In the genomic region with DNA sequence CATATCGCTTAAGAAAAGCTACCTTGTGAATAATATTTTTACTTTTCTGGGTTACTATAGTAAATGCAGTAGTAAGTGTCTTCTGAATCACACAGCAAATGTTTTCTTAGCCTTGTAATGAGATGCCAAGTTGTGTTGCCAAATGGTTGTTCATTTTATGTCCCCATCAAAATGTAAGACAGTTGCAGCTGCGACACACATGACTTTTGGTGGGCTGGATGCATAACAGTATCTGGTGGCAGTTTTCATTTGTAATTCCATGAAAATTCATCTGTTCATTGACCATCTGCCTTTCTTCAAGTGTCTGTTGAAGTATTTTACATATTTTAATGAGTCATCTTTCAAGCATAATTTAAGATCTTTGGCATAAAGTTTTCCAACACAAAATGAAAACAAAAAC, we compare ENCODE assay signal across 30 mouse cellular contexts.
A peak's percentile ranks its signal among the peaks of the same experiment; 100 is the strongest.
DNase-seq lines count a peak whose midpoint lies in the region; ATAC-seq and TF ChIP-seq lines count a peak whose summit lies in the region.
"Had no signal": no experiment of that assay in that cellular context is flagged by ENCODE, and none has a peak within 500 bp of the region (broad histone marks: within the 10 kb centered on the region; RNA-seq: fewer than 3 reads in every experiment).

No protein-coding gene starts in this region.

- 81% methylated on average over 2 of the region's 2 CpGs for WGBS in forebrain, embryonic 14.5 days
- WGBS in forebrain, embryonic 12.5 days, result 93% methylated on average over 2 of the region's 2 CpGs
- 84% methylated on average over 2 of the region's 2 CpGs for WGBS in midbrain, postnatal 0 days
- WGBS in liver, embryonic 11.5 days, result 92% methylated on average over 2 of the region's 2 CpGs

- no peak overlapping the region for H3K4me2 ChIP-seq in forebrain, embryonic 14.5 days (ENCODE audit: low read length)
- H3K4me2 ChIP-seq in forebrain, embryonic 12.5 days, result no peak overlapping the region
- no peak overlapping the region for H3K4me2 ChIP-seq in midbrain, postnatal 0 days (ENCODE audit: low read depth, low read length, poor library complexity, severe bottlenecking)
- H3K4me2 ChIP-seq in liver, embryonic 11.5 days, result no peak overlapping the region
- H3K4me2 ChIP-seq: embryonic facial prominence, embryonic 12.5 days; heart, embryonic 12.5 days; hindbrain, embryonic 13.5 days; limb, embryonic 13.5 days; liver, embryonic 12.5 days; midbrain, embryonic 12.5 days; neural tube, embryonic 13.5 days had no signal

- H3K4me1 ChIP-seq in forebrain, embryonic 14.5 days (ENCODE audit: control insufficient read depth, insufficient read depth, low read length), result no peaks in the 10 kb centered on the region
- no peaks in the 10 kb centered on the region for H3K4me1 ChIP-seq in forebrain, embryonic 12.5 days
- no peaks in the 10 kb centered on the region for H3K4me1 ChIP-seq in midbrain, postnatal 0 days (ENCODE audit: insufficient read depth, low read length)
- no peaks in the 10 kb centered on the region for H3K4me1 ChIP-seq in liver, embryonic 11.5 days (replicated peaks; ENCODE audit: control insufficient read depth, insufficient read depth, low read length)
- H3K4me1 ChIP-seq: embryonic facial prominence, embryonic 12.5 days; heart, embryonic 12.5 days; hindbrain, embryonic 13.5 days; limb, embryonic 13.5 days; liver, embryonic 12.5 days; megakaryocyte, embryonic 14.5 days; midbrain, embryonic 12.5 days; neural tube, embryonic 13.5 days had no signal

- H3K27ac ChIP-seq in forebrain, embryonic 14.5 days (ENCODE audit: low read depth, low read length), result no peak overlapping the region
- no peak overlapping the region for H3K27ac ChIP-seq in forebrain, embryonic 12.5 days
- H3K27ac ChIP-seq in midbrain, postnatal 0 days (ENCODE audit: low read depth, low read length), result no peak overlapping the region
- H3K27ac ChIP-seq in liver, embryonic 11.5 days (ENCODE audit: low read depth, low read length), result no peak overlapping the region
- H3K27ac ChIP-seq: embryonic facial prominence, embryonic 12.5 days; gastrocnemius, adult 2 months; hindbrain, embryonic 13.5 days; layer of hippocampus, adult 2 months; limb, embryonic 13.5 days; liver, embryonic 12.5 days; midbrain, embryonic 12.5 days; neural tube, embryonic 13.5 days had no signal

- H3K9ac ChIP-seq in forebrain, embryonic 14.5 days (ENCODE audit: low read length), result no peak overlapping the region
- H3K9ac ChIP-seq in forebrain, embryonic 12.5 days, result no peak overlapping the region
- H3K9ac ChIP-seq in midbrain, postnatal 0 days (replicated peaks; ENCODE audit: low read length, poor library complexity, severe bottlenecking), result no peak overlapping the region
- H3K9ac ChIP-seq in liver, embryonic 11.5 days (ENCODE audit: low read depth, low read length), result no peak overlapping the region
- H3K9ac ChIP-seq: embryonic facial prominence, embryonic 12.5 days; heart, embryonic 12.5 days; hindbrain, embryonic 13.5 days; limb, embryonic 13.5 days; liver, embryonic 12.5 days; liver, postnatal 0 days; midbrain, embryonic 12.5 days; neural tube, embryonic 13.5 days had no signal

- ATAC-seq in forebrain, embryonic 14.5 days, result peak; percentile 73; the same call in 1 of the 2 replicates
- no peak for ATAC-seq in forebrain, embryonic 12.5 days (ENCODE audit: low FRiP score)
- no peak for ATAC-seq in midbrain, postnatal 0 days (ENCODE audit: low FRiP score)
- ATAC-seq in liver, embryonic 11.5 days (replicated peaks; ENCODE audit: low FRiP score), result no peak
- ATAC-seq: CD4-positive, CD25-positive, alpha-beta regulatory T cell, adult 4 months; intestine, embryonic 16.5 days; liver, embryonic 12.5 days; liver, postnatal 0 days had no signal

- peak; percentile 72 for DNase-seq in forebrain, embryonic 14.5 days (ENCODE audit: low spot score)
- DNase-seq in layer of hippocampus, adult 18-20 months (ENCODE audit: low spot score in 2 of 2), result peak; percentile 2 to 49
- DNase-seq in layer of hippocampus, postnatal 25 days (ENCODE audit: extremely low spot score in 1 of 2, low spot score in 1 of 2), result no peak
- DNase-seq in layer of hippocampus, adult 9-10 months (ENCODE audit: low spot score), result peak; percentile 26
- no peak for DNase-seq in midbrain, postnatal 0 days (ENCODE audit: low spot score)
- DNase-seq in liver, embryonic 11.5 days (ENCODE audit: low spot score), result no peak
- DNase-seq: adrenal gland, postnatal 36 days; cerebellum, adult 11 months; cerebellum, adult 9-10 months; cerebellum, postnatal 36 days; gastrocnemius, adult 2 months; gastrocnemius, postnatal 36 days; heart, adult 18-20 months; heart, postnatal 4 days; kidney, adult 8-10 months; kidney, postnatal 10 days; liver, postnatal 0 days; lung, postnatal 4 days had no signal

- no peak overlapping the region for H3K4me3 ChIP-seq in forebrain, embryonic 14.5 days (ENCODE audit: low read depth, low read length)
- no peak overlapping the region for H3K4me3 ChIP-seq in forebrain, embryonic 12.5 days (replicated peaks)
- no peak overlapping the region for H3K4me3 ChIP-seq in midbrain, postnatal 0 days (ENCODE audit: low read depth, low read length)
- H3K4me3 ChIP-seq in liver, embryonic 11.5 days (ENCODE audit: low read depth, low read length), result no peak overlapping the region
- H3K4me3 ChIP-seq: embryonic facial prominence, embryonic 12.5 days; gastrocnemius, adult 2 months; heart, embryonic 12.5 days; hindbrain, embryonic 13.5 days; layer of hippocampus, adult 2 months; limb, embryonic 13.5 days; liver, embryonic 12.5 days; megakaryocyte, embryonic 14.5 days; midbrain, embryonic 12.5 days; neural tube, embryonic 13.5 days had no signal

- H3K9me3 ChIP-seq in forebrain, embryonic 14.5 days (replicated peaks; ENCODE audit: control insufficient read depth, low read length), result no peaks in the 10 kb centered on the region
- no peaks in the 10 kb centered on the region for H3K9me3 ChIP-seq in forebrain, embryonic 12.5 days
- H3K9me3 ChIP-seq in midbrain, postnatal 0 days (ENCODE audit: low read length), result no peaks in the 10 kb centered on the region
- H3K9me3 ChIP-seq in liver, embryonic 11.5 days (ENCODE audit: control insufficient read depth, low read length), result no peaks in the 10 kb centered on the region
- H3K9me3 ChIP-seq: embryonic facial prominence, embryonic 12.5 days; heart, embryonic 12.5 days; hindbrain, embryonic 13.5 days; limb, embryonic 13.5 days; liver, embryonic 12.5 days; megakaryocyte, embryonic 14.5 days; midbrain, embryonic 12.5 days; neural tube, embryonic 13.5 days had no signal

- H3K27me3 ChIP-seq in forebrain, embryonic 14.5 days (replicated peaks; ENCODE audit: control insufficient read depth, insufficient read depth, low read length), result no peaks in the 10 kb centered on the region
- H3K27me3 ChIP-seq in forebrain, embryonic 12.5 days, result no peaks in the 10 kb centered on the region
- H3K27me3 ChIP-seq in midbrain, postnatal 0 days (ENCODE audit: insufficient read depth, low read length), result no peaks in the 10 kb centered on the region
- no peaks in the 10 kb centered on the region for H3K27me3 ChIP-seq in liver, embryonic 11.5 days (replicated peaks; ENCODE audit: control insufficient read depth, insufficient read depth, low read length)
- H3K27me3 ChIP-seq: embryonic facial prominence, embryonic 12.5 days; heart, embryonic 12.5 days; hindbrain, embryonic 13.5 days; limb, embryonic 13.5 days; liver, embryonic 12.5 days; megakaryocyte, embryonic 14.5 days; midbrain, embryonic 12.5 days; neural tube, embryonic 13.5 days had no signal

- H3K36me3 ChIP-seq in forebrain, embryonic 14.5 days (ENCODE audit: control insufficient read depth, insufficient read depth, low read length), result no peaks in the 10 kb centered on the region
- H3K36me3 ChIP-seq in forebrain, embryonic 12.5 days (replicated peaks), result no peaks in the 10 kb centered on the region
- no peaks in the 10 kb centered on the region for H3K36me3 ChIP-seq in midbrain, postnatal 0 days (ENCODE audit: insufficient read depth, low read length)
- no peaks in the 10 kb centered on the region for H3K36me3 ChIP-seq in liver, embryonic 11.5 days (ENCODE audit: control insufficient read depth, insufficient read depth, low read length)
- H3K36me3 ChIP-seq: embryonic facial prominence, embryonic 12.5 days; heart, embryonic 12.5 days; hindbrain, embryonic 13.5 days; limb, embryonic 13.5 days; liver, embryonic 12.5 days; midbrain, embryonic 12.5 days; neural tube, embryonic 13.5 days had no signal

- TF ChIP-seq CTCF in midbrain, postnatal 0 days (IDR thresholded peaks at IDR 0.05), result no peak

Comparison
In these comparisons a context has a peak if more than half of its experiments do, and no peak if none do; other contexts are left out.
1. DNase-seq: peak in forebrain, embryonic 14.5 days (single experiment), layer of hippocampus, adult 18-20 months (2 of 2) and layer of hippocampus, adult 9-10 months (single experiment); none in layer of hippocampus, postnatal 25 days (0 of 2), midbrain, postnatal 0 days (single experiment) and liver, embryonic 11.5 days (single experiment).